Mouse (Mus musculus): ENCODE measurements around the gene Ankrd2.
"Not testable (repeated sequence)": the region's sequence is repeated elsewhere in the genome, so short reads cannot be mapped to it uniquely, and the experiment has no call there.

Ankrd2 gene

DNA sequence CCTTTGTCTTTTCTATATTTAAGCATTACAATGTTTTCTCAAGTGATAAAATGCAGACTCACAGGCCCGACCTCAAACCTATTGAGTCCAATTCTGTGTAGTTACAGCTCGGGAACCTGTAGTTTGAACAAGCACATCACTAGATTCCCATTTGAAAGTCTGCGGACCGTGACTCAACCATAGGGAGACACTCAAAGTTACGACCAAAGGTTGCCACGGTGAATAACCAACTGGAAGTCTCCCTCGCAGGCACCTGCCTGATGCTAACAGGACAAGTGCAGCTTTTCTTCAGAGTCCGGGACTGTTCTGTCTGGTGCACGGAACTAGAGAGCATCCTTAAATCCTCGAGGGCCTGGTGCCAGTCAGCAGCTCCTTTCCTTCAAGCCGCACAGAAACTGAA, 44.7 kb downstream of the Ankrd2 start:
- Histone ChIP-seq H3K4me1 (replicated peaks; ENCODE audit: low read depth, low read length) (peaks cover 25% of the 10 kb centered on the region), H3K36me3 (ENCODE audit: insufficient read depth, low read length) (peaks cover 9% of the 10 kb centered on the region), H3K9me3 (ENCODE audit: low read length) (no peaks in the 10 kb centered on the region), H3K27me3 (ENCODE audit: insufficient read depth, low read length) (no peaks in the 10 kb centered on the region), H3K4me3 (replicated peaks; ENCODE audit: low read length) (no peak overlapping the region)
- no peak for TF ChIP-seq POU5F1 (IDR thresholded peaks at IDR 0.05; ENCODE audit: borderline replicate concordance, low read length)
- TF ChIP-seq NANOG (IDR thresholded peaks at IDR 0.05; ENCODE audit: borderline replicate concordance, low read length) = no peak
- no peak for TF ChIP-seq CTCF (conservative IDR thresholded peaks at IDR 0.05; ENCODE audit: low read length)

DNA sequence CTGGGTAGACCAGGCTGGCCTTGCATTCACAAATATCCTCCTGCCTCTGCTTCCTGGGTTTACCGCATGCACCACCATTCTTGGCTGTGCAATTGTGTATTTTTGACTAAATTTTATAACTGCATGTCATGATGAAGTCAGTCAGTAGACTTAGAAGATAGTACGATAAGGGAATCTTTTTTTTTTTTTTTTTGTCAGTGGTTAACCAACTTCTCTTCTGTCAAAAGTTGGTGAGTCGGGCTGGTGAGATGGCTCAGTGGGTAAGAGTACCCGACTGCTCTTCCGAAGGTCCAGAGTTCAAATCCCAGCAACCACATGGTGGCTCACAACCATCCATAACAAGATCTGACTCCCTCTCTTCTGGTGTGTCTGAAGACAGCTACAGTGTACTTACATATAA, 45.8 kb downstream of the Ankrd2 start:
- H3K4me3 ChIP-seq (replicated peaks; ENCODE audit: low read length); H3K9me3 ChIP-seq (ENCODE audit: low read length); H3K36me3 ChIP-seq (ENCODE audit: insufficient read depth, low read length); H3K27me3 ChIP-seq (ENCODE audit: insufficient read depth, low read length): not testable (repeated sequence)
- peaks cover 22% of the 10 kb centered on the region for H3K4me1 ChIP-seq (replicated peaks; ENCODE audit: low read depth, low read length)

DNA sequence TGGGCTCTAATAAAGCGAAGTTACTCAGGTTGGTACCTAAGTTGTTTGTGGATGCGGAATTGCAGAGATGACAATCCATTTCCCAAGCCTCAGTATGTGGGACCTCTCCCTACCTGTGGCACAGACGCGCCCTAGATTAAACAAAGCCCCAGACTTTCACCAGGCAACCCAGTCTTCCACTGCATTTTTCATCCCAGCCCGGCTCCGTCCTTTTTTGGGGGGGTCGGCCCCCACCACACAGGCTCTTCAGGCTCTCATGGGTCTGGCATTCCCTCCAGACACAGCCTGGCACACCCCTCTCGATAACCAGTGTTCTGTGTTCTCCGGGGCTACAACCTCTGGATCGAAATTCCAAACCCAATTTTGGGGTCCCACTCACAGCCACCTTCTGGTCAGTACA, 49.9 kb downstream of the Ankrd2 start:
- peaks cover 31% of the 10 kb centered on the region for H3K4me1 ChIP-seq (replicated peaks; ENCODE audit: low read depth, low read length)
- no peaks in the 10 kb centered on the region for H3K36me3 ChIP-seq (ENCODE audit: insufficient read depth, low read length)
- TF ChIP-seq NANOG (IDR thresholded peaks at IDR 0.05; ENCODE audit: borderline replicate concordance, low read length) (no peak), CTCF (conservative IDR thresholded peaks at IDR 0.05; ENCODE audit: low read length) (no peak), POU5F1 (IDR thresholded peaks at IDR 0.05; ENCODE audit: borderline replicate concordance, low read length) (no peak)
- H3K9me3 ChIP-seq (ENCODE audit: low read length) = no peaks in the 10 kb centered on the region
- no peaks in the 10 kb centered on the region for H3K27me3 ChIP-seq (ENCODE audit: insufficient read depth, low read length)
- peak overlapping the region; percentile 95 for H3K4me3 ChIP-seq (replicated peaks; ENCODE audit: low read length)

DNA sequence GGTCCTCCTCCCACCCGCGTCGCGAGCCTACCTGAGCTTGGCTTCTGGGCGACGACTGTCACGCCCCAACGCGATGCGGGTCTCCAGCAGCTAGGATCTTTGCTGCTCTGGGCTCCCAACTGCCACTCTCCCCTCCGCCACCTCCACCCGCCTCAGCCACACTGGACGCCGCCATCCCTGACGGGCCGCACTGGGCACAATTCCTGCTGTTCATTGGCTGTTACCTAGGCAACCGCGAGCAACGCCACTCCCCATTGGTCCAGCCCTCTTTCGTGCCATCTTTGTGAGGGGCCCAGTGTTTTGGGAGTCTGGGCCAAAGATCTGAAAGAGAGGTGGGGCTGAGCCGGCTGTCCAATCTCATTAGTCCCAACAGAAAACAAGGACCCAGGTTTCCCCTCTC, 50.4 kb downstream of the Ankrd2 start, which contains the start of gene Morn4:
Morn4 (minus strand) TSS at position 192 of the 400 bp plus-strand sequence.
- no peaks in the 10 kb centered on the region for H3K36me3 ChIP-seq (ENCODE audit: insufficient read depth, low read length)
- TF ChIP-seq NANOG (IDR thresholded peaks at IDR 0.05; ENCODE audit: borderline replicate concordance, low read length) (no peak), POU5F1 (IDR thresholded peaks at IDR 0.05; ENCODE audit: borderline replicate concordance, low read length) (no peak), CTCF (conservative IDR thresholded peaks at IDR 0.05; ENCODE audit: low read length) (no peak)

DNA sequence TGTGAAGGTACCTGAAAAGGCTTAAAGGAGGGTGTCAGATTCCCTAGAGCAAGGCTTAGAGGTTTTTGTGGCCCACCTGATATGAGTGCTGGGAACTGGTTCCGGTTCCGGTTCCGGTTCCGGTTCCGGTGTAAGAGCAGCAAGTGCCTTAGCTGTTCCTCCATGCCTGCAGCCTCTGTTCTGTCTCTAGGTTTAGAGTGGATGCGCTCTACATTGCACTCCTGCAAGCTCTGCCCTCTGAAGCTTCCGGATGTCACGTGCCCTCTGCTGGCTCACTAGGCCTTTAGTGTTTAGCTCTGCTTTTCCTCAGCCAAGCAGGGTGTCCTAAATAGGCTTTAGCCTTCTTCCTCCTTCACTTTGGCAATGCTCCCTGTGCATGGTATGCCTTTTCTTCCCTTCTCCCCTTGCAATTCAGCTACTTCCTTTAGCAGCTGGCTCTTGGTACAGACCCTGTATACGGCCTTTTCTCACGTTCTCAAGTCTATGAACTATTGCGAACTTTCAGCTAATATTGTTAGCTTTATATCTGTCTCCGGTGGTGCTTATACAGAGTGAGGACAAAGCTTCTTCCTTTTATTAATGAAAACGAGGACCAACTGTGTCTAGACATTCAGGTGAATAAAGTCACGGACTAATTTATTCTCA, 53.4 kb downstream of the Ankrd2 start:
- H3K4me3 ChIP-seq (replicated peaks; ENCODE audit: low read length) = peak overlapping the region; percentile 93
- peaks cover 59% of the 10 kb centered on the region for H3K4me1 ChIP-seq (replicated peaks; ENCODE audit: low read depth, low read length)
- H3K27me3 ChIP-seq (ENCODE audit: insufficient read depth, low read length) = no peaks in the 10 kb centered on the region
- H3K9me3 ChIP-seq (ENCODE audit: low read length) = no peaks in the 10 kb centered on the region
- peaks cover 17% of the 10 kb centered on the region for H3K36me3 ChIP-seq (ENCODE audit: insufficient read depth, low read length)
- no peak for TF ChIP-seq POU5F1 (IDR thresholded peaks at IDR 0.05; ENCODE audit: borderline replicate concordance, low read length)
- TF ChIP-seq NANOG (IDR thresholded peaks at IDR 0.05; ENCODE audit: borderline replicate concordance, low read length) = no peak
- TF ChIP-seq CTCF (conservative IDR thresholded peaks at IDR 0.05; ENCODE audit: low read length) = no peak

More for the DNA sequence above, 50.4 kb downstream of the Ankrd2 start, which contains the start of gene Morn4:
- H3K27me3 ChIP-seq (ENCODE audit: insufficient read depth, low read length) = no peaks in the 10 kb centered on the region
- H3K9me3 ChIP-seq (ENCODE audit: low read length) = no peaks in the 10 kb centered on the region
- peak within 1 kb of the TSS; percentile 95 for H3K4me3 ChIP-seq (replicated peaks; ENCODE audit: low read length)
- H3K4me1 ChIP-seq (replicated peaks; ENCODE audit: low read depth, low read length) = peaks cover 33% of the 10 kb centered on the region

DNA sequence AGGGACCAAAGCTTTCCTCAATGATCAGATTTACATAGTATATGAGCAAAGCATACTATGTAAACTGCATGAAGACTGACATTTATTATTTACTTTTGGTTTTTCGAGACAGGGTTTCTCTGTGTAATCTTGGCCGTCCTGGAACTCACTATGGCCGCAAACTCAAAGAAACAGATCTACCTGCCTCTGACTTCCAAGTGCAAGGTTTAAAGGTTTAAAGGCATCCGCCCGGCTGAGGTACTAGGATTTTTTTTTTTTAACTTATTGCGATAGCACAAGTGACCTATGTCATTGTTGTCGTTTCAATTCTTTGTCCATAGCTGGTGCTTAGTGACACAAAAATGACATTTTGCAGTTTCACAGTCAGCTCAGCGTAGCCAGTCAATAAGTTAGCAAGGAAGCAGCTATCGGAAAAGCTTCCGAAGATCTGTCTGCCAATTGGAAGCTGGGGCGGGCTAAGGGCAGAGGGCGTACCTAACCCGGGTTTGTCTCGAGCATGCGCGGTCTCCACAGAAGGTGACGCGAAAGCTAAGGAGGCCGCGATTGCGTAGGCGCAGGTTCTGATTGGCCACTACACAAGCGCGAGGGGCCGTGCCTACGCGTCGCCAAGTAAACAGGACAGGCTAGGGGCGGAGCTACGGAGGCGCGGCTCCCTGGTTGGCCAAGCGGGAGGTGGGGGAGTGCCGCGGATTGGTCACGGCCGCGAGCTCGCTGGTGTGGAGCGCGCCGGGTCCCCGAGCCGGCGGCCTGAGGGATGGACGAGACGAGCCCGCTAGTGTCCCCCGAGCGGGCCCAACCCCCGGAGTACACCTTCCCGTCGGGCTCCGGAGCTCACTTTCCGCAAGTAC, 54.2 kb downstream of the Ankrd2 start, which contains the start of gene Pi4k2a:
Pi4k2a (plus strand) TSS at position 723 of the 848 bp plus-strand sequence.
- Histone ChIP-seq H3K4me3 (replicated peaks; ENCODE audit: low read length) (peak within 1 kb of the TSS; percentile 93), H3K36me3 (ENCODE audit: insufficient read depth, low read length) (peaks cover 24% of the 10 kb centered on the region), H3K4me1 (replicated peaks; ENCODE audit: low read depth, low read length) (peaks cover 65% of the 10 kb centered on the region), H3K27me3 (ENCODE audit: insufficient read depth, low read length) (no peaks in the 10 kb centered on the region), H3K9me3 (ENCODE audit: low read length) (no peaks in the 10 kb centered on the region)
- TF ChIP-seq NANOG (IDR thresholded peaks at IDR 0.05; ENCODE audit: borderline replicate concordance, low read length) (no peak), CTCF (conservative IDR thresholded peaks at IDR 0.05; ENCODE audit: low read length) (no peak), POU5F1 (IDR thresholded peaks at IDR 0.05; ENCODE audit: borderline replicate concordance, low read length) (no peak)

DNA sequence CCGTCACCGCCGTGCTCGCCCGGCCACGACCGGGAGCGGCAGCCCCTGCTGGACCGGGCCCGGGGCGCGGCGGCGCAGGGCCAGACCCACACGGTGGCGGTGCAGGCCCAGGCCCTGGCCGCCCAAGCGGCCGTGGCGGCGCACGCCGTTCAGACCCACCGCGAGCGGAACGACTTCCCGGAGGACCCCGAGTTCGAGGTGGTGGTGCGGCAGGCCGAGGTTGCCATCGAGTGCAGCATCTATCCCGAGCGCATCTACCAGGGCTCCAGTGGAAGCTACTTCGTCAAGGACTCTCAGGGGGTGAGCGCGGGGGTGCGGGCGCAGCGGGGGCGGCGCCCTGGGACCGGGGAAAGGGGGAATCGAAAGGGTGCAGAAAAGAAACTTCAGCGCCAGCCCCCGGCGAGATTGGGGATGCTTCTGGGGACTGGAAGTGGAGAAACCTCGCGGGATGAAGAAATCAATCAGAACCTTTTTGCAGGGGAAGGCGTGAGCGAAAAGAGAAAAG, 54.9 kb downstream of the Ankrd2 start:
- H3K4me1 ChIP-seq (replicated peaks; ENCODE audit: low read depth, low read length) = peaks cover 60% of the 10 kb centered on the region

More for the DNA sequence above, 54.9 kb downstream of the Ankrd2 start:
- no peaks in the 10 kb centered on the region for H3K27me3 ChIP-seq (ENCODE audit: insufficient read depth, low read length)
- peak overlapping the region; percentile 93 for H3K4me3 ChIP-seq (replicated peaks; ENCODE audit: low read length)
- peaks cover 31% of the 10 kb centered on the region for H3K36me3 ChIP-seq (ENCODE audit: insufficient read depth, low read length)
- H3K9me3 ChIP-seq (ENCODE audit: low read length) = no peaks in the 10 kb centered on the region
- no peak for TF ChIP-seq NANOG (IDR thresholded peaks at IDR 0.05; ENCODE audit: borderline replicate concordance, low read length)

Measured in E14TG2a.4 (cell line).